Mouse (Mus musculus) mesoderm, embryonic 11.5 days (tissue): ENCODE measurements at regions not wholly inside any gene's neighbourhood (a gene's known extent, or its start where the extent isn't known, plus 50 kb on each side); places are given as distances from the start of the nearest gene placed in this dataset.

Source experiments
- DNase-seq: peaks from one replicate; pipeline ENCODE4 v3.0.0-alpha.2; 2012; ENCODE audit warnings: low read depth, low spot score

DNA sequence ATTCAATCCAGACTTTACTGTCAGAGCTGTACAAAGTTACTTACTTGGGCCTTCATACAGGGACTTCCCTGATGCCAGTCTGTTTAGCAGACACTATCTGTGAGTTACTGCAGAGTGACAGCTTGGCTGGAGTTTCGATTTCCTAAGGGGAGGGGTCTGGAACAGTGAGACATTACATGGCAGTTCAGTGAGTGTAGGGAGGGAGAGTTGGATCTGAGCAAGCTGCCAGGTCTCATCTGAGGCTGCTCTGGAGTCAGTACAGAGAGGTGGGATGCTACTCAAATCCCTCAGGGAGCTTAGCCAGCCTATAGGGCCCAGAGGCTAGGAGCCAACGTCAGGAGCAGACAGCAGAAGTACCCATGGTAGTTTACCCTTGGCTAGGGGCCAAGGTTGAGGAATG is 1329.8 kb upstream of the Nr2f1 start:
- peak; percentile 3 for DNase-seq

DNA sequence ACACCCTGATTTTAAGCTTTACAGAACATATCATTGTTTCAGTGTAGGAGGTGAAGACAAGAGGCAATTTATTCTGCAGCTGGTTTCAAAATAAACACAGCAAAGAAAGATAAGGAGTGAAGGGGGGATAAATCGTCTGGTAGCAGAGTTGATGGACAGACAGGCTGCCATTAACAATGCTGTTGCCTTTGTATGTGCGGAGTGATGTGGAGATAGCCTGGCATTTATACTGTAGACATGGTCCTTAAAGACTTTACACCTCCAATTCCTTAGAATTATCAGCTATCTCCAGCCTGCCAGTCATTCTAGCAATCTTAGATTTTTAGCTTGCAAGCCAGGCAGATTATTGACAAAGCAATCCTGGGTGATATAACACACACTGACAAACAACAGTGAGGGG is 1332.5 kb upstream of the Arrdc3 start:
- DNase-seq: no peak

DNA sequence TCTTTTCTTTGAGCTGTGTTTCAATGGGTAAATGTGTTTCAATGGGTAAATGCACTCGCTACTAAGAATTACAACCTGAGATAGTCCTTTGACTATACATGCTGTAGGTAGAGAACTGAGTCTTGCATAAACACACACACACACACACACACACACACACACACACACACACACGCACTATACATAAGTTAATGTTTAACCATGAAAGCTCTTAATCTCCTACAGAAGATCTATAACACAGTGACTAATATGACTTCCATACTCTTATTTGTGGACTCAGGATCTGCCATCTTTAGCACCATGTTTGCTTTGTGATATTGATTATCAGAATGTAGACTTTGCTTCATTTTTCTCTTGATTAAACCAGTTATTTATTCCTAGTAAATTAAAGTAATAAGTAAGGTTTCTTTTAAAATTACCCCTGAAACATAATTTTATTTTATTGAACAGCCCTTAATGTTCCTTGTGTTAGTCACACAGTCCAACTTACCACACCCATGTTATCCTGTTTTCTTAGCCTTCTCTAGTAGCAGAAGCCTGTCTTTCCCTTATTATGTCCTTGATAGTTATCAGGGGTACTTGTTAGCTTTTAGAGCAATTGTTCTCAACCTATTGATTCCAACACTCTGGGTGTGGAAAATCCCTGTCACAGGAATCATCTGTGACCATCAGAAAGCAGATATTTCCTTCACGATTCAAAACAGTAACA is 1327.5 kb upstream of the Arrdc3 start:
- DNase-seq: no peak
